In the genomic region with DNA sequence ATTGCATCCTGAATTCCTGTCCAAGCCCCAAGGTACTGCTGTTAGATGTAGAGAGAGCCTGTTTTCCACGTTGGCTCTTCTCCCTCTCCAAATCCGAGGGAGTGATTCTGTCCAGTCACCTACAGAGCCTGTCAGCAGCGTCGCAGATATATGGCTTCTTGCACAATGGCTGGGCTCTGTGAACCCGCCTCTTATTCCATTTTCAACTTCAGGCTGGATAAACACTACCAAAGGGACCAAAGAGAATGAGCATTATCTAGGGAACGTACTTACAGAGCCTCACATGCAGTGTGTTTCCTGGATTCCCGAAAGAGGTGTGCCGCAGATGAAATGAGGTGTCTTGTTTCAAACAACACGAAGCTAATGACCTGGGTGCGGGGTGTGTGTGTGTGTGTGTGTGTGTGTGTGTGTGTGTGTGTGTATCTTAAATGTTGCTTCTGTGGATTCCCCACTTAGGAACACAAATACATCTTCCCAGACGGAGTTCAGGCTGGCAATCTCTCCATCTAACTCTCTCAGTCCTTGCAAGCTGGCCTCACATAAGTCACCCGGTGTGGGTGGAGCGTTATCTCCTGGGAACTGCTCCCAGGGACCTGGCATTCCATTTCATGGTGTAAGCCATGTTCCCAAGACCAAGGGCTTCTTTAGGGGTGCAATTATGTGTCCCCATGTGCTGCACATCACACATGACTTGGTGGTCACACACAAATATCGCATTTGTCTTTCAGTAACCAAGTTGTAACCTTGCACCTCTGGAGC, we compare ENCODE assay signal across 12 mouse cellular contexts. TPM values are rescaled to one million over a fixed set of nuclear protein-coding genes. Genes with fewer than 3 reads are reported as not detected.
DNase-seq lines count a peak whose midpoint lies in the region; ATAC-seq and TF ChIP-seq lines count a peak whose summit lies in the region.
"Had no signal": no experiment of that assay in that cellular context is flagged by ENCODE, and none has a peak within 500 bp of the region (broad histone marks: within the 10 kb centered on the region; RNA-seq: fewer than 3 reads in every experiment).

No protein-coding gene starts in this region.

- TF ChIP-seq CTCF in bone marrow macrophage, adult 2 months (IDR thresholded peaks at IDR 0.05; ENCODE audit: low read depth, low read length) = no peak
- no peak for TF ChIP-seq CTCF in hindbrain, postnatal 0 days (IDR thresholded peaks at IDR 0.05; ENCODE audit: low read depth)

- no peak for DNase-seq in liver, embryonic 11.5 days (ENCODE audit: low spot score)
- DNase-seq in liver = no peak
- no peak for DNase-seq in hindbrain, postnatal 0 days (ENCODE audit: low spot score)
- no peak for DNase-seq in right cerebral cortex, postnatal 4 days
- DNase-seq: heart, postnatal 14 days; kidney, adult 9 months had no signal

- no peak overlapping the region for H3ac ChIP-seq in myocyte (ENCODE audit: control insufficient read depth, insufficient read length)

- H3K4me3 ChIP-seq in erythroblast, embryonic 14.5 days (replicated peaks) = peak overlapping the region; percentile 52
- H3K4me3 ChIP-seq in liver, embryonic 11.5 days (ENCODE audit: low read depth, low read length) = no peak overlapping the region
- peak overlapping the region; percentile 22 for H3K4me3 ChIP-seq in bone marrow macrophage, adult 2 months (ENCODE audit: insufficient read depth, low read length)
- no peak overlapping the region for H3K4me3 ChIP-seq in myocyte
- no peak overlapping the region for H3K4me3 ChIP-seq in hindbrain, postnatal 0 days (ENCODE audit: low read length)
- H3K4me3 ChIP-seq: forebrain, embryonic 15.5 days; neural tube, embryonic 12.5 days had no signal

- H3K4me1 ChIP-seq in erythroblast, embryonic 14.5 days (ENCODE audit: control insufficient read depth) = peaks cover 60% of the 10 kb centered on the region
- peaks cover 13% of the 10 kb centered on the region for H3K4me1 ChIP-seq in liver, embryonic 11.5 days (replicated peaks; ENCODE audit: control insufficient read depth, insufficient read depth, low read length)
- H3K4me1 ChIP-seq in bone marrow macrophage, adult 2 months (ENCODE audit: control insufficient read depth, insufficient read depth, low read length) = peaks cover 37% of the 10 kb centered on the region
- no peaks in the 10 kb centered on the region for H3K4me1 ChIP-seq in hindbrain, postnatal 0 days (ENCODE audit: insufficient read depth, low read length)
- H3K4me1 ChIP-seq: forebrain, embryonic 15.5 days had no signal

- no peak overlapping the region for H3K9ac ChIP-seq in liver, embryonic 11.5 days (ENCODE audit: low read depth, low read length)
- H3K9ac ChIP-seq in hindbrain, postnatal 0 days (replicated peaks; ENCODE audit: low read length) = no peak overlapping the region
- H3K9ac ChIP-seq: forebrain, embryonic 15.5 days; neural tube, embryonic 12.5 days had no signal

- no peak for ATAC-seq in erythroblast, adult 5-6 weeks (replicated peaks; ENCODE audit: low FRiP score, poor library complexity, severe bottlenecking)
- no peak for ATAC-seq in liver, embryonic 11.5 days (replicated peaks; ENCODE audit: low FRiP score)
- ATAC-seq in hindbrain, postnatal 0 days = no peak
- ATAC-seq: forebrain, embryonic 15.5 days had no signal

- peaks cover 8% of the 10 kb centered on the region for H3K27me3 ChIP-seq in erythroblast, embryonic 14.5 days (ENCODE audit: control insufficient read depth)
- no peaks in the 10 kb centered on the region for H3K27me3 ChIP-seq in liver, embryonic 11.5 days (replicated peaks; ENCODE audit: control insufficient read depth, insufficient read depth, low read length)
- H3K27me3 ChIP-seq in myocyte (ENCODE audit: control insufficient read depth, insufficient read depth, insufficient read length) = no peaks in the 10 kb centered on the region
- no peaks in the 10 kb centered on the region for H3K27me3 ChIP-seq in hindbrain, postnatal 0 days (ENCODE audit: insufficient read depth, low read length)
- H3K27me3 ChIP-seq: forebrain, embryonic 15.5 days; neural tube, embryonic 12.5 days had no signal

- peaks cover 4% of the 10 kb centered on the region for H3K9me3 ChIP-seq in erythroblast, embryonic 14.5 days (ENCODE audit: control insufficient read depth, low read length)
- H3K9me3 ChIP-seq in liver, embryonic 11.5 days (ENCODE audit: control insufficient read depth, low read length) = no peaks in the 10 kb centered on the region
- H3K9me3 ChIP-seq in hindbrain, postnatal 0 days (ENCODE audit: low read length) = no peaks in the 10 kb centered on the region
- H3K9me3 ChIP-seq: forebrain, embryonic 15.5 days; neural tube, embryonic 12.5 days had no signal

- no peaks in the 10 kb centered on the region for H3K79me2 ChIP-seq in myocyte (ENCODE audit: control insufficient read depth, insufficient read depth)

- no peak for TF ChIP-seq POLR2A in bone marrow macrophage, adult 2 months (IDR thresholded peaks at IDR 0.05; ENCODE audit: borderline replicate concordance, low read depth, low read length)
- TF ChIP-seq POLR2A in myocyte (IDR thresholded peaks at IDR 0.05; ENCODE audit: insufficient read length, low read depth) = no peak

- 56% methylated on average over 14 of the region's 14 CpGs for WGBS in liver, embryonic 11.5 days
- WGBS in hindbrain, postnatal 0 days = 55% methylated on average over 14 of the region's 14 CpGs

- peak overlapping the region; percentile 50 for H3K4me2 ChIP-seq in liver, embryonic 11.5 days
- H3K4me2 ChIP-seq in myocyte (ENCODE audit: low read depth) = peak overlapping the region; percentile 54
- no peak overlapping the region for H3K4me2 ChIP-seq in hindbrain, postnatal 0 days (ENCODE audit: low read depth, low read length)
- H3K4me2 ChIP-seq: forebrain, embryonic 15.5 days; neural tube, embryonic 12.5 days had no signal

- peaks cover 3% of the 10 kb centered on the region; the same call in 1 of the 2 replicates for H3K36me3 ChIP-seq in erythroblast, embryonic 14.5 days (ENCODE audit: control insufficient read depth)
- H3K36me3 ChIP-seq in liver, embryonic 11.5 days (ENCODE audit: control insufficient read depth, insufficient read depth, low read length) = no peaks in the 10 kb centered on the region
- no peaks in the 10 kb centered on the region for H3K36me3 ChIP-seq in myocyte (ENCODE audit: control insufficient read depth, insufficient read depth)
- no peaks in the 10 kb centered on the region for H3K36me3 ChIP-seq in hindbrain, postnatal 0 days (ENCODE audit: insufficient read depth, low read length)
- H3K36me3 ChIP-seq: forebrain, embryonic 15.5 days; neural tube, embryonic 12.5 days had no signal

- no peak overlapping the region for H3K27ac ChIP-seq in liver, embryonic 11.5 days (ENCODE audit: low read depth, low read length)
- H3K27ac ChIP-seq in bone marrow macrophage, adult 2 months (ENCODE audit: insufficient read depth, low read depth, low read length) = no peak overlapping the region
- no peak overlapping the region for H3K27ac ChIP-seq in hindbrain, postnatal 0 days
- H3K27ac ChIP-seq: forebrain, embryonic 15.5 days; neural tube, embryonic 12.5 days had no signal

TF ChIP-seq in myocyte, 11 proteins besides CTCF, POLR2A, EP300 and RAD21:
- no peak for TF ChIP-seq REST (IDR thresholded peaks at IDR 0.05; ENCODE audit: insufficient read depth, insufficient read length)
TF ChIP-seq in myocyte: peak in this region for 0.

RNA-seq across cellular contexts. Expression of a gene that starts 17.0 kb away (rescaled TPM):
- 610 and 750 TPM in 2 replicates for polyA plus RNA-seq in erythroblast, embryonic 14.5 days (2012)
- total RNA-seq in erythroblast, adult 5-6 weeks (2015; ENCODE audit: low replicate concordance) = 966 and 1,002 TPM in 2 replicates
- 1,471 and 1,473 TPM in 2 replicates for total RNA-seq in erythroblast, adult 5-6 weeks (2017; ENCODE audit: low replicate concordance)
- polyA plus RNA-seq in liver, embryonic 11.5 days (2014; fragmentation: Nextera tagmentation; extraction: Ambion mirVana) = 1,897 and 1,996 TPM in 2 replicates
- polyA plus RNA-seq in bone marrow macrophage, adult 2 months (2012; ENCODE audit: insufficient read depth, insufficient read length, missing spikeins) = 1,000 and 1,015 TPM in 2 replicates
- polyA plus RNA-seq in myocyte (2012; fragmentation: generic; extraction: Trizol) = 597 TPM
- total RNA-seq in hindbrain, postnatal 0 days (2014; rRNA removed) = 1,143 and 1,334 TPM in 2 replicates
- polyA plus RNA-seq in hindbrain, postnatal 0 days (2015; fragmentation: Nextera tagmentation; extraction: Ambion mirVana) = 1,977 and 1,992 TPM in 2 replicates

RNA-seq across cellular contexts. Expression of a gene that starts 20.2 kb away (rescaled TPM):
- polyA plus RNA-seq in erythroblast, embryonic 14.5 days (2012) = 2.5 and 2.7 TPM in 2 replicates
- total RNA-seq in erythroblast, adult 5-6 weeks (2015; ENCODE audit: low replicate concordance) = 17.3 and 29.4 TPM in 2 replicates
- 34.7 and 53.5 TPM in 2 replicates for total RNA-seq in erythroblast, adult 5-6 weeks (2017; ENCODE audit: low replicate concordance)
- 49.0 and 49.2 TPM in 2 replicates for polyA plus RNA-seq in liver, embryonic 11.5 days (2014; fragmentation: Nextera tagmentation; extraction: Ambion mirVana)
- polyA plus RNA-seq in bone marrow macrophage, adult 2 months (2012; ENCODE audit: insufficient read depth, insufficient read length, missing spikeins) = 17.0 and 20.2 TPM in 2 replicates
- 15.3 TPM for polyA plus RNA-seq in myocyte (2012; fragmentation: generic; extraction: Trizol)
- 11.1 and 13.1 TPM in 2 replicates for total RNA-seq in hindbrain, postnatal 0 days (2014; rRNA removed)
- 21.4 and 21.7 TPM in 2 replicates for polyA plus RNA-seq in hindbrain, postnatal 0 days (2015; fragmentation: Nextera tagmentation; extraction: Ambion mirVana)

Comparison
In these comparisons a context has a peak if more than half of its experiments do, and no peak if none do; other contexts are left out.
1. H3K4me3 ChIP-seq: peak in erythroblast, embryonic 14.5 days (single experiment) and bone marrow macrophage, adult 2 months (single experiment); none in liver, embryonic 11.5 days (single experiment), myocyte (single experiment) and hindbrain, postnatal 0 days (single experiment).